Mouse (Mus musculus) brain, embryonic 14.5 days (tissue): ENCODE measurements at regions not wholly inside any gene's neighbourhood (a gene's known extent, or its start where the extent isn't known, plus 50 kb on each side); places are given as distances from the start of the nearest gene placed in this dataset.

Experiments used
- DNase-seq: peaks from one replicate; pipeline ENCODE4 v3.0.0-alpha.2; 2011; ENCODE audit warnings: low read depth
- CTCF ChIP-seq: fragments of 200-500 bp; IDR thresholded peaks from 2 replicates; pipeline ENCODE4 v1.5.1; 2012; ENCODE audit warnings: inconsistent platforms, mild to moderate bottlenecking, moderate library complexity, borderline replicate concordance; ENCODE audit not compliant: insufficient read depth, insufficient read length; ENCODE audit errors: extremely low read depth
- POLR2A ChIP-seq: fragments of 200-500 bp; IDR thresholded peaks from 2 replicates; pipeline ENCODE4 v1.6.1; 2012; ENCODE audit warnings: mild to moderate bottlenecking, inconsistent platforms, borderline replicate concordance; ENCODE audit not compliant: poor library complexity, insufficient read depth, insufficient read length, severe bottlenecking; ENCODE audit errors: extremely low read depth

DNA sequence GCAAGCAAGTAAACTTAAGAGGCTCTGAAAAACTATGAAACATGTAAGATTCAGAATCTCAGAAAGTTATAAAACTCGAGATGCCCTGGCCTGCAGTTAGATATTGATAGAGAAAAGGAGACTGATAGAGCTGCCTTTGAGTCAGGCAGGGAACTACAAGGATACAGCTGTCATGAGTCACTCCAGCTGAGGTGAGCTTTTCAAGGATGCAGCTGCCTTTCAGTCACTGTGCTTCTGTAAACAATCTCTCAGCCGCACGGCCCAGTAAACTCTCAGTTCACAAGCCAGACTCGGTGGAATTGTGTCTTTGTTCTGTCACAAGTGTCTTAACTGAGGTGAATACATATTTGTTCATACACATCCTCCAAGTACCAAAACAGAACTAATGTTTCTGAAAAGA lies 334.9 kb upstream of the Rsrc1 start:
- DNase-seq: peak; percentile 18
- TF ChIP-seq POLR2A (no peak), CTCF (no peak)

DNA sequence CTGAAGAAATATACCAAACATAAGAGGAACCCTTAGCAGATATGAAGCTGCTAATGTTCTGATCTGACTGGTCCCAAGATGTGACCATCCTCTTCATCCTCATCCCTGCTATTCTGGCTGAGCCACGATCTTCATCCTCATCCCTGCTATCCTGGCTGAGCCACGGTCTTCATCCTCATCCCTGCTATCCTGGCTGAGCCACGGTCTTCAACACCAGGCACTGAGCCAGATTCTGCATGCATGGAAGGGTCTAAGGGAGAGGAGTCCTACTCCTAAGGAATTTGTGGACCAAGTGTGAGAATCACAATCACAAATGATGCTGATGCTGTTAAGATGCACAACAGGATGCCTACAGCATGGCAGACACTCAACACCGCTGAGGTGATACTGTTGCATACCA lies 331.9 kb upstream of the Rsrc1 start:
- no peak for TF ChIP-seq POLR2A
- TF ChIP-seq CTCF: no peak
- no peak for DNase-seq

DNA sequence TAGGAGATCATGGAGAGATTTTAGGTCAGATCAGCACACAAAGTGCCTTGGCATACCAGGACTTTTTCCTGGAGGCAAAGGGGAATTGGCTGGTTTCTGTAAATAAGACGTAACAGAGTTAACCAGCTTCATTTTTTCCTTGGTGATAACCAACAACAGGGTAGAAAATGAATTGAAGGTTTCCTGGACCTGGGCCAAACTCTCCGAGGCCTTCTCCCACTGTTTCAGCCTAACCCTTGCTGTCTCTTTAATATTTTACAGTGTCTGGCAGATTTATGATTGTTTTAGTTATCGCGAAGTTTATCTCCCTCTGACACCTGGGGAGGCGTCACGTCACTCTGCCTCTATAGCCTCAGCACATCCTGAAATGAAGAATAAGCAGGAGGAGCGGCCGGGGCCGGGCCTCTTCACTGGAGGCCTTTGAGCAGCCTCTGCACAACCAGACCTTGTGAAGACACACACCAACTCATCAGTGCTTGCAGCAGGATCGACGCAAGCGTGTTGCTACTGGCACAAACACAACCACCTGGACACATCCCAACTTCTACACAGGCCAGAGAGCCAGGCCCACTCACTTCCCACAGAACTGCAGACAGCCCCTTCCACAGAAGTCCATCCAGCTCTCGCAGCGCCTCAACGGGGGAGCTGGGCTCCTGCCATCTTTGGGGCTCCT lies 331.0 kb upstream of the Rsrc1 start:
- peak; percentile 71 for DNase-seq
- TF ChIP-seq CTCF (no peak), POLR2A (no peak)

DNA sequence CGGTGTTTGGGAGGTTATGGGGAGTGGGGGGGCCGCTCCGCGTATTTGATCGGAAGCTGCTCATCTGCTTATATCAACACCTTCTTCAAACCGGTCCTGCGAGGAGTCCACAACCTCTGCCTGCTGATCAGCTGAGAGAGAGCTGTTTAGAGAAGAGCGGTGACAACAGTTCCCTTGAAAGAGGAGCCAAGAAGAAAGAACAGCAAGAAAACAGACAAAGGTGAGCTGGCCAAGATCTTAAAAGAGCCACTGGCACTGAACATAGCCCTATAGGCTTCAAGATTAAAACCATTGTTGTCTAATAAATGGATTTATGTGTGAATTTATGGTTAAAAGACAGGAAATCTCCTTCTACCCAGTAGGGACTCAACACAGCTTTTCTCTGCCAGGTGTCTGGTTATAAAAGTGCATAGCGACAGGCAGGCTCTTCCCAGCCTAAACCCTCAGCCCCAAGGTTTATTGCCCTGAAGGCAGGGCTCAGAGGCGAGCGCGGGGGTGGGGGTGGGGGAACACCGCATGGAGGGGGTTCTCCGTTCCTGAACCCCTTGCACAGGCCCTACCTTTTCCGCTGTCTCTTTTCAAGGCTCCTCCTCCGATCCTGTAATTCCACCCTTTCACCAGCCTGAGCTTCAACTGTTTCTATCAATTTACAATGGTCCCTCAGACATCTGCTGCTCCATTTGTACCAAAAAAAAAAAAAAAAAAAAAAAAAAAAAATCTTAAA lies 330.3 kb upstream of the Rsrc1 start:
- peak; percentile 20 for DNase-seq
- TF ChIP-seq CTCF: no peak
- no peak for TF ChIP-seq POLR2A

DNA sequence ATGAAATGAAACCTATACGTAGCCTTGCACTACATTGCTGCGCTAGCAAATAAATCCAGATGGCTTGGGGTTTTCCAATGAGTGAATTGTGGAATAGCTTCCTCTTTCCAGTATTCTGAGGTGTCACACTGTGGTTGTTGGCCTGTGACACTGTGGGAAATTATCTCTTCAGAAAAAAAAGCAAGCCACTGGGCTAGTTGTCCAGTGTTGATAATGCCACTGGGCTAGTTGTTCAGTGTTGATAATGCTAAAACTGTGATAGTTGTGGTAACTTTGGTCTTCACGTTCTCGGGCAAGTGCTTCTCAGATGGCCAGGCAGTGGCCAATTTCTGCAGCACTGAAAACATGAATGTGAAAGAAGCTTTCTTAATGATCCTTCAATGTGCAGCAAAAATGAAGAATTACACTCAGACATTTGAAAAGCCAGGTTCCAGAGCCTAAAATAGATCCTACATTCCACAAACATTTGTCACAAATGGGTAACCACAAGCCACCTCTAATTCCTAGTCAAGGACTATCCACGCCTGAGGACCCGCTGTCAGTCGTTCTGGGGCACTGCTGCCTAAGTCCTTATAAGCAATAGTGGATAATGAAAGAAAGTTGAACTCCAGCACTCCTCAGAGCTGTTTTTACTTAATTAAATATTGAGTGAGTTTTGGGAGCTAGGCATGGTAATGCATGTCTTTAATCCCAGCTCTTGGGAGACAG lies 328.9 kb upstream of the Rsrc1 start:
- TF ChIP-seq POLR2A (no peak), CTCF (no peak)
- DNase-seq: no peak

DNA sequence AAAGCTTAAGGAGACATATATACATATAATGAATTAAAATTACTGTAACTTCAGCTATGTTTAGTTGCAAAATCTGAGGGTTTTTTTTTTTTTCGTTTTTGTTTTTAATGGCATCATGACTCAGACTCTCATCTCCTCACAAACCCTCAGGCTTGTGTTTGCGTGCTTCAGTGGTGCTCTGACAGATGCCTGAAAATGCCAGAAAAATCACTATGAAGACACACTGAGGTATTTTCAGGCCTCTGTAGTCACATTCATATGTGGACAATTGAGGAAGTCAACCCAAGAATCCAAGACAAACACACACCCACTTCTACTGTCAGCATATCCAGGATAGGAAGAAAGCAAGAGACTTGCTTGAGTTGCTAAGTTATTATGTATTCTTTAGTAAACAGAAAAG lies 327.2 kb upstream of the Rsrc1 start:
- no peak for DNase-seq
- TF ChIP-seq POLR2A (no peak), CTCF (no peak)

DNA sequence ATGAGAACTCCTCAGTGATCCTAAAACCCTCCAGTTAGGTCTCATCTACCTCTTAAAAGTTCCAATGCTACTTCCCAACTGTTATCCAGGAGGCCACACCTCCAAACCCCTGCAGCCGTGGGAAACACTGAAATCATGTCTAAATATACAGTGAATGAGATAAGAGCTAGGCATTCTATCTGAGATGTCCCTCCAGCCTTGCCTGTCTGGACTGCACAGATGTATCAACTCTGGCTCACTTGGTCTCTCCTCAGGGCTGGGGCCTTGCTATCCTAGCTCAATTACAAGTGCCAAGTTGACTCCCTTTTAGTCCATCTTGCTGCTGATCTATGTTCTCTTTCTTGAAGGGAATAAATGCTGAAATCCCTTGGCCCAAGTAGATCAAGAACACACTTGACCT lies 326.3 kb upstream of the Rsrc1 start:
- TF ChIP-seq POLR2A: no peak
- TF ChIP-seq CTCF: no peak
- no peak for DNase-seq

DNA sequence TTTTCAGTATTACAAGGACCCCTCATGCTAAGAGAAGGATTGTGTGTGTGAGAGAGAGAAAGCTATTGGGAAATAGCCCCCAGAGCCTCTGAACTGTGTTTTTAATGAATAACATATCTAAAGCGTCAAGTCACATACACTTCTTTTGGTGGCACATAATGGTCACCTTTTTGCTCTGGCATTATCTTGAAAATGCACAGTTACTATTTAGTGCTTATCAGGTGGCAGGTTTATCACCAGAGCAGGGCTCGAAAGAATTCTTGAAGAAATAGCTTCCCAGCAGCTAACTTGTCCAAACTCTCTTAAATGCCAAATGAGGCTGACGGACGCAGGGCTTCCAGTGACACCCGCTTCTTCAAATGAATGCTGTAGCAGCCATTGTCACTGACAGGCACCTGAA lies 324.7 kb upstream of the Rsrc1 start:
- TF ChIP-seq POLR2A (no peak), CTCF (no peak)
- DNase-seq: no peak

DNA sequence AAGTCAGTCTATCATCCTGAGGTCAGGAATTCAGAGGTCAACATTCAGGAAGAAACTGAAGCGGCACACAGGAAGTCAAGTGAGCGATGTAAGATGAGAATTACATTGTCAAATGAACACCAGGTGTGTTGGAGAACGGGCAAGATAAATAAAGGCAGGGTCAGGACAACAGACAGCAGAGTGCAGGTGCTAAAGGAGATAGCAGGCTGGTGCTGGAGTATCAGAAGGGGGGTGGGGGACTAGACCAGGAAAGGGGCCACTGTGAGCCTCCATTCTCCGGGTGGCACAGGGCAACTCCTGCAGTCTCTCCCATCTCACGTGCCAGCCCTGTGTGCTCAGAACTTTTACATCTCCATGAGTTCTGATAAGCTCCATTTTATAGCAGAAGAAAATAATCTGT lies 320.6 kb upstream of the Rsrc1 start:
- TF ChIP-seq CTCF (no peak), POLR2A (no peak)
- no peak for DNase-seq

DNA sequence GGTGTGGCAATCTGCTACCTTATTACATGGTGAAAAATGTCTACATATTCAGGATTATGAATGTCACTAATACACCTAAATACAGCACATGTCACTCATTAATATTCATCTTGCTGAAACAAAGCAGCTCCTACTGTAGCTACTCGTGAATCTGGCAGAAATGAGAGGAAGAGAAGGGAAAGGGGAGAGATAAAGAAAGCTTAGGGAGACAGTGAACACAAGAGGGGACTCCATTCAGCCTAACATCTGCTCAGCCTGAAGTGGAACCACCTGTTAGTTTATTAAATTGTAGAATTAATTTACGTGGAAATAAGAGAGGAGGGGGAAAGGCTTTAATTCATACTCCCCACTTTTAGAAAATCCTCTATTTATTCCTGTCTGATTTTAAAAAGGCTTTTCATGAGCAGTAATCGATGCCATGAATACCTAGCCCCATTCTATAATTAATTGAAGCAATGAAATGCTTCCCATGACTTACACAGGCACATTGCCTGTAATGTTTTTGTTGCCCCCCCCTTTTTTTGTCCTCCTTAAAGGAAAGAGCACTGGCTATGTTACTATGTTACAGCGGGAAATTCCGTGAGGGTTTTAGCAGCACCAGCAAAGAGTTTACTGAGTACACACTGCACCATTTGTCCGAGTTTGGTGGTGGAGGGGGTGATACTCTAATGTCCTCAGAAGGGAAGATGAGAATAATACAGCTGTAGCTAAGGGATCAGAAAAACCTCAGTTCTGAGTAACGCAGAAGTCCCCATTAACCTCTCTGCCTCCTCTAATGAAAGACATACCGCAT lies 319.2 kb upstream of the Rsrc1 start:
- no peak for TF ChIP-seq CTCF

More for the DNA sequence above, 319.2 kb upstream of the Rsrc1 start:
- peak; percentile 49 for DNase-seq
